Mouse (Mus musculus) activated CD4-positive, CD25-positive, alpha-beta regulatory T cell, adult 4 months (primary cell): ENCODE measurements around the gene Bcl7c. TPM values are rescaled to one million over a fixed set of nuclear protein-coding genes. Genes with fewer than 3 reads are reported as not detected.
"Not testable (repeated sequence)": the region's sequence is repeated elsewhere in the genome, so short reads cannot be mapped to it uniquely, and the experiment has no call there.

Experiments used
- ATAC-seq: one replicate; pipeline ENCODE4 v1.8.0; 2017
- polyA plus RNA-seq, 2 experiments: library from polyadenylated mRNA; unstranded; fragments of 100-300 nt; shearing (Covaris generic); gene quantifications; one replicate each; pipeline ENCODE4 v1.2.1; 2017

The Bcl7c gene
- polyA plus RNA-seq, 2 experiments from 2014 or later, result 4.2 to 6.2 TPM

GRCm38 (mm10) chr7:127714816-127715215, 6.1 kb upstream of the Bcl7c start:
- ATAC-seq, result no peak

- ATAC-seq, result no peak
Measured at GRCm38 (mm10) chr7:127712461-127713385, 4.0 kb upstream of the Bcl7c start, which contains the start of gene Ctf1. Gene Ctf1, plus strand, starts transcription at chr7:127712736.

- ATAC-seq, result no peak
Measured at GRCm38 (mm10) chr7:127711456-127711855, 2.7 kb upstream of the Bcl7c start.

- ATAC-seq, result no peak
Measured at GRCm38 (mm10) chr7:127711031-127711430, 2.3 kb upstream of the Bcl7c start.

GRCm38 (mm10) chr7:127709261-127709979, 687 bp upstream of the Bcl7c start:
- no peak for ATAC-seq

GRCm38 (mm10) chr7:127707957-127708206, 851 bp downstream of the Bcl7c start:
- ATAC-seq, result peak; percentile 53

- no peak for ATAC-seq
Measured at GRCm38 (mm10) chr7:127707045-127707956, 1.4 kb downstream of the Bcl7c start.

- ATAC-seq, result no peak
Measured at GRCm38 (mm10) chr7:127705706-127706105, 3.0 kb downstream of the Bcl7c start.

GRCm38 (mm10) chr7:127704598-127704997, 4.1 kb downstream of the Bcl7c start:
- ATAC-seq, result no peak

- ATAC-seq, result no peak
Measured at GRCm38 (mm10) chr7:127703561-127704178, 5.1 kb downstream of the Bcl7c start.

GRCm38 (mm10) chr7:127700712-127701331, 7.9 kb downstream of the Bcl7c start:
- ATAC-seq, result no peak

GRCm38 (mm10) chr7:127698986-127699385, 9.7 kb downstream of the Bcl7c start:
- no peak for ATAC-seq

GRCm38 (mm10) chr7:127693730-127694129, 15.0 kb downstream of the Bcl7c start:
- ATAC-seq, result not testable (repeated sequence)

- ATAC-seq, result no peak
Measured at GRCm38 (mm10) chr7:127693290-127693689, 15.4 kb downstream of the Bcl7c start.

- ATAC-seq, result no peak
Measured at GRCm38 (mm10) chr7:127691221-127691989, 17.3 kb downstream of the Bcl7c start.

- ATAC-seq, result no peak
Measured at GRCm38 (mm10) chr7:127689626-127690280, 19.0 kb downstream of the Bcl7c start.

GRCm38 (mm10) chr7:127688935-127689334, 19.8 kb downstream of the Bcl7c start:
- no peak for ATAC-seq

GRCm38 (mm10) chr7:127686740-127687449, 21.8 kb downstream of the Bcl7c start:
- ATAC-seq, result no peak

GRCm38 (mm10) chr7:127685304-127686018, 23.3 kb downstream of the Bcl7c start:
- ATAC-seq, result no peak
